Mouse (Mus musculus) erythroid progenitor cell, adult 5-6 weeks (primary cell): ENCODE results near the gene Atp8b5. TPM values are rescaled to one million over a fixed set of nuclear protein-coding genes. Genes with fewer than 3 reads are reported as not detected.

ENCODE experiments used
- ATAC-seq: replicated peaks from 2 replicates; pipeline ENCODE4 v1.8.0; 2016; ENCODE audit warnings: moderate number of reproducible peaks, mild to moderate bottlenecking, moderate TSS enrichment, inconsistent platforms; ENCODE audit not compliant: poor library complexity, low FRiP score, severe bottlenecking
- total RNA-seq, 2 experiments: library from RNA; stranded (forward) in 1 of 2; stranded (reverse) in 1 of 2; fragments of 150-400 nt in 1 of 2; fragments of 186-747, 209-891 nt in 1 of 2; gene quantifications; 2 replicates each; pipeline versions ENCODE4 v1.2.3 to v1.2.4; 2015 to 2017; ENCODE audit warnings: low replicate concordance in 2 of 2

Gene Atp8b5
- total RNA-seq, 2 experiments from 2014 or later = not detected

GRCm38 (mm10) chr4:43381408-43382154, 114.6 kb downstream of the Atp8b5 start, which contains the start of gene Rusc2:
Gene Rusc2 (plus strand): TSS chr4:43381979.
- peak; percentile 30; the same call in 1 of the 2 replicates for ATAC-seq

DNA sequence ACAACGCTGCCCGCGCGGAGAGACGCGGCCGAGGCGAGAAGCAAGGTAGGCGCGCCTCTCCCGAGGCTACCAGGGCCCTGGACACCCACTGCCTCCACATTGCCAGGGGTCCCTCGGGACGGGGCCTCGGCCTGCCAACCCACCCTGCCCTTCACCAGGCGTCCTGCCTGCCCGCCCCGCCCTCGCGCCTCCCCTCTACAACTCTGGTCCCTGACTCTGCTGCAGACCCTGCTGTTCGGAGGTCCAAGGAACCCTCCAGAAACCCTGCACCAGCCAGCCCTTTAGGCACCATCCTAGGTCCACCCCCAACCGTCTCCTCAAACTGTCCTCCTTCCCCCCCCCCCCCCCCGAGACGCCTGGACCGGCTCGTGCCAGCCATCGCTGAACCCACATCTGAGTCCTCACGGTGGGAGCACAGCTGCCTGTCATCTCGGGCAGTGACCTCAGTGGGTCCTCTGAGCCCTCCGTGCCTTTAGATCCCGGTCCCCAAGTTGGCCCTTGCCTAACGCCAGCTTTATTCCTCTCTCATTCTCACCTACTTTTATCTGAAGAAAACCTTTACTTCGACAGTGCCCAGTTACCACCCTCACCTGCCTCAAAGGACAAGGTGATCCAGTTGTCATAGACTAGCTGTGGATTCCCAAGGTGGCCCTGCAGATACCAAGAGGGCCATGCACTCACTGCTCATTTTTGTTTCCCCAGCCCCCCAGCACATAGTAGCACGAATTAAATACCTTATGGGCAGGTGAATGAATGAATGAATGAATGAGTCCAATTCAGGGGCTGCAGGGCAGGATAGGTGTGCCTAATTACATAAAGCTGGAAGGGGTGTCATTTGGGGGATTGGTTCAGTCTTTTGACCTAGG, 115.4 kb downstream of the Atp8b5 start:
- ATAC-seq = no peak

DNA sequence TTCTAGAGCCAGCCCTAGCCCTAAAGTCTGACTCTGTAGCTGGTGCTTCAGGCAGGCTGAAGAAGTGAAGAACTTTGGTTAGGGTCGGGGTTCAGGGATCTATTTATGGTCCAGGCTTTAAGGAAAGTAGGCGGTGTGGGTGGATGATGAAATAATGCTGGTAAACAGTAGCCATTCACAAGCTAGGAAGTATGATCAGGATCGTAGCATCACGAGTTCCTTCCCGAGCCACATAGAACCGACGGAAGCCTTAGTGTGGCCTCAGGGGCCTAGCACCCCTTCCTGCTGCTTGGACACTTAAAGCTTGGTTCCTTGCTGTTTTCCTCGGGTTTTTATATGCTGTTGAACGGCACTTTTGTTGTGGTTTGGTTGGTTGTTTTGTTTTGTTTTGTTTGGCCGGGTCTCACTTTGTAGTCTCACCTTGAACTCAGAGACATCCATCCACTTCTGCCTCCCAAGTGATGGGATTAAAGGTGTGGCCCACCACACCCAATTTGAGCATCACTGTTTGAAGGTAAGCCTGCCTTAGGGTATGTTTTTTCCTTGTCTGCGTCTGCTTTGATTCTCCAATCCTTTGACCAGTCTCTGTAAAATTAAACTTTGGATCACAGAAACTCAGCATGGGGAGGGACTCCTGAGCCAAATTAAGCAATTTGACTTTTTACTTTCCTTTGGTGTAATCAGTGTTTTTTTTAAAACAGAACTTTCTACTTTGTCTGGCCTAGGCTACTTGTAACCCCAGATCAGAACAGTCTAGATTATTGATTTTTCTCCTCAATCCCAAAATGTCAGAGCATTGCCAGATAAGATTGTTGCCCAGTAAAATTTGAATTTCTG, 116.5 kb downstream of the Atp8b5 start:
- no peak for ATAC-seq

DNA sequence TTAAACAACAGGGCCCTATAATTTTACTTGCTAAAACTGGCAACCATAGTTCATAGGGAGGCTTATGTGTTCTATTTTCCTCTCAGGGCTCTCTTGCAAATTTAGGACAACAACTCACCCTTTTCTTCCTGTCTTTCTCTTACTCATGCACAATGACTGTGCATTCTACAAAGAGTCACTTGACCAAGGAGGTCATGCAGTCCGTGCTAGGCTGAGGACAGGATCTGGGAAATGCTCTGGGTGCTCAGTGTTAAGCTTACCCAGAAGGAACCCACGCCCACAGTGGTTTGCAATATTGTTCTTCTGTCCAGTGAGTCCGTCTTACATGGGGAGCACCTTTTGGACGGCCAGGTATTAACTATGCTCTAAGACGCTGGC, 117.1 kb downstream of the Atp8b5 start:
- ATAC-seq = no peak

DNA sequence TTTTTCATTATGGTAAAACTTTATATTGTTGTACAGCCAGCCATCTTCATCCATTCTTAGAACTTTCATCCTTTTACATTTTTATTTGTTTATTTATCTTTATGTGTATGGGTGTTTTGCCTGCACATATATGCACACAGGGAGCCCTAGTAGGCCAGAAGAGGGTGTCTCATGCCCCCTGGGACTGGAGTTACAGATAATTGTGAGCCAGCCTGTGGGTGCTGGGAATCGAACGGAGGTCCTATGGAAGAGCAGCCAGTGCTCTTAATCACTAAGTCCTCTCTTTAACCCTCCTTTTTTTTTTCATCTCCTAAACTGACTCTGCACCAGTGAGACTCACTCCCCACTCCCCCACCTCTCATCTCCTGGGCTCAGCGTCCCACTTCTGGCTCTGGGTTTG, 117.6 kb downstream of the Atp8b5 start:
- ATAC-seq = no peak

DNA sequence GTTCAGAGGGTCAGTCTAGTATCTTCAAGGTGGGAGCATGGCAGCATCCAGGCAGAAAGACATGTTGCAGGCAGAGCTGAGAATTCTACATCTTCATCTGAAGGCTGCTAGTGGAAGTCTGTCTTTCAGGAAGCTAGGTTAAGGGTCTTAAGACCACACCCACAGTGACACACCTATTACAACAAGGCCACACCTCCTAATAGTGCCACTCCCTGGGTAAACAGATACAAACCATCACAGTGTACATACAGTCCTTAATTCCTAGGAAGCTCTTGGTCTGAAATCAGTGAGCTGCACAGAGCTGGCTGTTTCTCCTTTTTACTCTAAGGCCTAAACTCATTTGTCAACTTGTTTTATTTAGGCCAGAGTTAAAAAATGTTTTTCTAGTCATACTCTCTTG, 120.0 kb downstream of the Atp8b5 start:
- ATAC-seq = no peak

- ATAC-seq = no peak
Observed at GRCm38 (mm10) chr4:43389390-43389789, 122.4 kb downstream of the Atp8b5 start.

- no peak for ATAC-seq
Observed at GRCm38 (mm10) chr4:43389845-43390440, 123.0 kb downstream of the Atp8b5 start.

DNA sequence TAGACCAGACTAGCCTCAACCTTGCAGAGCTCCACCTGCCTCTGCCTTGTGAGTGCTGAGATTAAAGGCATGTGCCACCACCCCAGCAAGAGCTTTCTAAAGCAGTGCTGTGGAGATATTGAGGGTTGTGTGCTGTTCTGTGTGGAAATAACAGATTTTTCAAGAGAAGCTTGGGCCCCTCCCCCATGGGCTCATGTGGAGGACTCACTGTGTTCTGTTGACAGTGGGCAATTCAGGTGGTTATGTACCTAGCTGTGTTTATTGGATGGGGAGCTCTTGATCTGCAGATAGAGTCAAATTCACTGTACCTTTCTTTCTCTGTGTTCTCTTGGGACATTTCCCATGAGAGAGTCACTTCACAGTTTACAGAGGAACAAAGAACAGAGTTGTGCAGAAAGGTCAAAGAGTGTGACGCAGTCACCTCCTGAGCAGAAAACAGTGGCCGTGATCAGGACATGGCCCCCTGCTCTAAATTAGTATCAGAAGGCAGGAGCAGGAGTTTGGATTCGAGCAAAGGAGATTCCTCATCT, 124.6 kb downstream of the Atp8b5 start:
- no peak for ATAC-seq

DNA sequence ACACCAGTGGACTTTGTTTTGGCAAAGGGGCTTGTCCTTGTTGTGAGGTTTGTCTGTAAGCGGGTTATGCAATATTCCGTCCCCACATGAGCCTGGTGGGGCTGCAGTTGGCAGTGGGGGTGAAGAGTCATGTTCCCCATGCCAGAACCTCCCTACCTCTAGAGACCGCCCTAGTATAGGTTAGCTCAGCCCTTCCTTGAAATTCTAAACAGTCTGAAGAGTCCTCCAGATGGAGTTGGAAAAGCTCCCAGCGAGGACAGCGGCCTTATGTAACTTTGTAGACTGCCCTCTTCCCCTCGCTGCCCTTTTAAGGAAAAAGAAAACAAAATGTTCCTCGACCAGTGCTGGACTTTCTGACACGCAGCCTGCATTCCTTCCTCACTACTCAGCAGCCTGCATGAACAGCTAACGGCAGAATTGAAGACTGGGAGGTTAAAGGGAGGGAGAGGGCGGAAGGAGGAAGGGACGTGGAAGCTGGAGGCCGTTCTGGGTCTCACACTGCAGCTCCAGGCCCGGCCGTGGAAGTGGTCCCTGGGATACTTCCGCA, 127.5 kb downstream of the Atp8b5 start:
- ATAC-seq = no peak

DNA sequence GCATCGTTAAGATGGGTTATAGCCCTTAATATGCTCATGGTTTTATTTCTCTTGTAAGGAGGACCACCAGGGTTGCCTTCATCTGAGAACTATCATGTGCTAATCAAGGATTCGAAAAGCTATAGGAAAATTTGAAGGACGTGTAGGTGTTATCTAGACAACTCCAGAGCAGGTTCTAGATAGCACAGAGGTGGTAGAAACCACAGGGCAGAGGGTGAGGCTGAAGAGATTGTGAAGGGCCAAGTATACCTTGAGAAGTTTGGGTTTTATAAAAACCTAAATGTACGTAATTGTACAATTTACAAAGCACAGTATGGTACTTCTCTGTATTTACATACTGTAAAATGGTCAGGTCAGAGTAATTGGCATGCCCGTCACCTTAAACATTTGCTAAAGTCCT, 128.2 kb downstream of the Atp8b5 start:
- no peak for ATAC-seq

DNA sequence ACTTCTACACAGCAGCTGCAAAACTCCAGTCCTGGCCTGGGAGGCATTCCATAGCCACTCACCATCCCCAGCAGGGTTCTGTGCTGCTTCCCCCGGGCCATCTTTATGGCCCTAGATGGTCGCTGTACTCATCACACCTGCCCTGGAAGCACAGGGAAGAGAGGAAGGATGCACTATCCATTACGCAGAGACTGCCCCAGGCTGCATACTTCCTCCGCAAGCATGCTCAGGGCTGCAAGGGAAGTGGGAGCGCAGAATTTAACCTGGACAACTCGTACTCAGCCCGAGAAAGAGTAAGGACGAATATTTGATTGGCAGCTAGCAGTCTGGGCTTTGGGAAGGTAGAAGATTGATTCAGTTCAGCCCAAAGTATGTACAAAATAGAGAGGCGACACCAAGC, 128.9 kb downstream of the Atp8b5 start:
- no peak for ATAC-seq

DNA sequence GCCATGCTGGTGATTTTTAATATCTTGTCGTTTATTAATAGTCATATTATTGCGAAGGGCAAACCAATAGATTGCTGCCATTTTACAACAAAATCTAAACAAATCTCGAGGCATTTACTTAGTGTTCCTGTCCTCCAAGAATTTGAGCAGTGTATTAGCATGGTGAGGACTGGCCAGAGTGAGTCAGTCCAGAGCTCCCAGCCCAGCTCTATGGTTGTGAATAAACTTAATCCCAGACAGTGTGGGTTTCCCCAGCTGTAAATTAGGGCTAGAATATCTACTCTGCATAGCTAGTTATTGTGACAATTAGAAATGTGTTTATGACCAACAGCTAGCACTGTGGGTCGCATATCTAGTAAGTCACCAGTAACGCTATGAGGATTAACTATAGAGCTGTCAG, 129.4 kb downstream of the Atp8b5 start:
- no peak for ATAC-seq

GRCm38 (mm10) chr4:43398014-43398413, 131.1 kb downstream of the Atp8b5 start:
- ATAC-seq = no peak

- no peak for ATAC-seq
Observed at GRCm38 (mm10) chr4:43398829-43399331, 131.9 kb downstream of the Atp8b5 start.

DNA sequence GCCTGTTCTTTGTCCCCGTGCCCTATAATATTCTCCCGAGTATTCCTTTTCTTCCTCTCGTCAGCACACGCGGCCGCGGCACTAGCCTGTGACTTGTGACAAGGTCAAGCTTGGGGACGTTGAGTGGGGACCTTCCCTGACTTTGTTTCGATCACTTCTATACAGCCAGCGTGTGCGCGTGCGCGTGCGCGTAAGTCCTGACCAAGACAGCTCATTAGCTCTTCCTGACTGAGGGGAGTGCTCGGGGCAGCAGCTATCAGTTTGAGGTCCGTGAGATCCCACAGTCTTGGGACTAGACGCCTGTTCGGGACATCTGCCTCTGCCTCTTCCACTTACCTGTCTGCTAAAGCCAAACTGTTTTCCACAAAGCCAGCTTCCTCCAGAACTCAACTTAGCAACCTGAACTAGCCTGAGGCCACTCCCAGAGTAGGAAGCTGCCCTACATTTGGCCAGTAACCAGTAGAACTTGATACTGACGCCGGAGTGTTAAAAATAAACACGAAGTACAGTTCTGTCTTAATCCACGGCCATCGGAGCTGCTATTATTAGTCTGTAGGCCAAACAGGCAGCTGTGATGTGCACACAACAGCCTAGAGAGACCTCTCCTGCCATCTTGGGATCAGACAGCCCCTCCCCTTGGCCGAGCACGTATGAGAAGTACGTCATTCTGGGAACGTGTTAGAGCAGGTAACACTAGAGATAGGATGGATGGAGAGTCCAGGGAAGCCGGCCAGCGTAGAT, 132.6 kb downstream of the Atp8b5 start:
- ATAC-seq = no peak

DNA sequence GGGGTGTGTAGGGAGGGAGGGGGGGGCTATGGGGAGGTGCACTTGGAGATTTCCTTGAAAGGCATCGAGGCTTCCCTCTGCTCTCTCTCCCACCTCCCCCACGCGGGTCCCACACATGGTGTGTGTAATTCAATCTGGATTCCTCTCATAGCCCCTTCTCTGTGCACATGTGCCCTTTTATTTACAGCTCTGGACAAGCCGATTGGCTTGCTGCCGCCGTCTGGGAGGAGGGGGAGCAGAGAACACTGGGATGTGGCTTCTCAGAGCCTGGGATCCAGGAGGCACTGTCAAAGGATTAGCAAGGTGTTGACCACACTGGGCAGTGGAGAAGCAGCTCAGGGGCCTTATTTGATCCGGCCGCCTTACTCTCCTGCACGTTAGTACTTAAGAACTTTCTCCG, 134.0 kb downstream of the Atp8b5 start:
- no peak for ATAC-seq

DNA sequence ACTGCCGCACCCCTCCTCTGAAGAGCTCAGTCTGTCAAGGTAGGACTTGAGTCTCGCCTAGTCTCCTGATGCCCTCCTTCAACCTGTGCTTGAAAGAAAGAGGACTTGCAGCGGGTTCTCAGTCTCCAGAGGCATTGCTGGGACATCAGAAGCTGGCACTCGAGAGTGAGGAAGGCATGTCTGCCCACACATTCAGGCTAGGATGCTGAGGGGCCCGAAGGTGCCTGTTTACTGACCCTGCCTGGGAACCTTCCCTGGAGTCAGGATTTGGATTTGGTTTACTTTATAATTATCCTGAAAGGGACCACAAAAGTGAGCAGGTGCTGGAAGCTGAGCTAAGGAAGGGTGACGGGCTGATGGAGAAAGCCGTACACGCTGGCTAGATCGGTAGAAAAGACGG, 134.5 kb downstream of the Atp8b5 start:
- ATAC-seq = no peak
